Mouse (Mus musculus): Measurements from ENCODE around the gene Mpig6b. TPM values are rescaled to one million over a fixed set of nuclear protein-coding genes. Genes with fewer than 3 reads are reported as not detected.
A peak's percentile ranks its signal among the peaks of the same experiment; 100 is the strongest.
"Not testable (repeated sequence)": the region's sequence is repeated elsewhere in the genome, so short reads cannot be mapped to it uniquely, and the experiment has no call there.

Mpig6b gene
- polyA plus RNA-seq, 1 experiment from 2014 or later = 0.68 TPM

GRCm38 (mm10) chr17:35048149-35048931 lies 17.6 kb downstream of the Mpig6b start:
- Histone ChIP-seq H3K27ac (peak overlapping the region; percentile 47), H3K27me3 (no peaks in the 10 kb centered on the region), H3K4me1 (replicated peaks) (peaks cover 53% of the 10 kb centered on the region), H3K4me2 (peak overlapping the region; percentile 7; the same call in 1 of the 2 replicates), H3K9ac (replicated peaks) (no peak overlapping the region), H3K9me3 (no peaks in the 10 kb centered on the region), H3K36me3 (peaks cover 12% of the 10 kb centered on the region), H3K4me3 (replicated peaks) (no peak overlapping the region)
- no peak for ATAC-seq (ENCODE audit: insufficient number of reproducible peaks, insufficient read depth, low FRiP score, low TSS enrichment, low read depth)
- WGBS = 38% methylated on average over 10 of the region's 11 CpGs

GRCm38 (mm10) chr17:35047688-35048087 lies 18.3 kb downstream of the Mpig6b start:
- peak overlapping the region; percentile 47 for H3K27ac ChIP-seq
- 56% methylated on average over 1 of the region's 1 CpGs for WGBS
- ATAC-seq (ENCODE audit: insufficient number of reproducible peaks, insufficient read depth, low FRiP score, low TSS enrichment, low read depth) = no peak
- H3K4me2 ChIP-seq = no peak overlapping the region
- no peaks in the 10 kb centered on the region for H3K27me3 ChIP-seq
- H3K36me3 ChIP-seq = peaks cover 5% of the 10 kb centered on the region
- peaks cover 52% of the 10 kb centered on the region for H3K4me1 ChIP-seq (replicated peaks)
- no peak overlapping the region for H3K9ac ChIP-seq (replicated peaks)
- no peaks in the 10 kb centered on the region for H3K9me3 ChIP-seq
- H3K4me3 ChIP-seq (replicated peaks) = no peak overlapping the region

- peak; percentile 97 for ATAC-seq (ENCODE audit: insufficient number of reproducible peaks, insufficient read depth, low FRiP score, low TSS enrichment, low read depth)
- peaks cover 44% of the 10 kb centered on the region for H3K4me1 ChIP-seq (replicated peaks)
- no peaks in the 10 kb centered on the region for H3K9me3 ChIP-seq
These were observed 19.1 kb downstream of the Mpig6b start, which contains the start of gene Msh5 for GRCm38 (mm10) chr17:35046681-35047455. TSS of gene Msh5 (minus strand) at chr17:35046745.

GRCm38 (mm10) chr17:35045807-35046680 lies 19.9 kb downstream of the Mpig6b start:
- no peak; the same call in 1 of the 2 replicates for ATAC-seq (ENCODE audit: insufficient number of reproducible peaks, insufficient read depth, low FRiP score, low TSS enrichment, low read depth)
- 5% methylated on average over 48 of the region's 48 CpGs for WGBS
- Histone ChIP-seq H3K27me3 (no peaks in the 10 kb centered on the region), H3K9me3 (no peaks in the 10 kb centered on the region), H3K9ac (replicated peaks) (peak overlapping the region; percentile 84), H3K4me1 (replicated peaks) (peaks cover 39% of the 10 kb centered on the region), H3K27ac (peak overlapping the region; percentile 89), H3K4me2 (peak overlapping the region; percentile 94), H3K36me3 (no peaks in the 10 kb centered on the region), H3K4me3 (replicated peaks) (peak overlapping the region; percentile 62)

More at GRCm38 (mm10) chr17:35046681-35047455, 19.1 kb downstream of the Mpig6b start, which contains the start of gene Msh5:
- peak within 1 kb of the TSS; percentile 89 for H3K27ac ChIP-seq
- peak within 1 kb of the TSS; percentile 84 for H3K9ac ChIP-seq (replicated peaks)
- no peaks in the 10 kb centered on the region for H3K36me3 ChIP-seq
- peak within 1 kb of the TSS; percentile 62 for H3K4me3 ChIP-seq (replicated peaks)
- peak within 1 kb of the TSS; percentile 94 for H3K4me2 ChIP-seq
- H3K27me3 ChIP-seq = no peaks in the 10 kb centered on the region
- 3% methylated on average over 33 of the region's 33 CpGs for WGBS

- H3K27me3 ChIP-seq = no peaks in the 10 kb centered on the region
- 87% methylated on average over 7 of the region's 7 CpGs for WGBS
- peak overlapping the region; percentile 84; the same call in 1 of the 2 replicates for H3K9ac ChIP-seq (replicated peaks)
- no peaks in the 10 kb centered on the region for H3K9me3 ChIP-seq
- peak overlapping the region; percentile 62 for H3K4me3 ChIP-seq (replicated peaks)
- H3K4me2 ChIP-seq = peak overlapping the region; percentile 94
- no peaks in the 10 kb centered on the region for H3K36me3 ChIP-seq
- no peak for ATAC-seq (ENCODE audit: insufficient number of reproducible peaks, insufficient read depth, low FRiP score, low TSS enrichment, low read depth)
- peaks cover 39% of the 10 kb centered on the region for H3K4me1 ChIP-seq (replicated peaks)
- peak overlapping the region; percentile 45; the same call in 1 of the 2 replicates for H3K27ac ChIP-seq
These were observed 20.8 kb downstream of the Mpig6b start for GRCm38 (mm10) chr17:35044904-35045806.

- H3K9ac ChIP-seq (replicated peaks) = no peak overlapping the region
- ATAC-seq (ENCODE audit: insufficient number of reproducible peaks, insufficient read depth, low FRiP score, low TSS enrichment, low read depth) = no peak
- no peaks in the 10 kb centered on the region for H3K36me3 ChIP-seq
- H3K27ac ChIP-seq = no peak overlapping the region
- H3K4me1 ChIP-seq (replicated peaks) = peaks cover 26% of the 10 kb centered on the region
- H3K4me3 ChIP-seq (replicated peaks) = no peak overlapping the region
- H3K9me3 ChIP-seq = no peaks in the 10 kb centered on the region
- WGBS = 78% methylated on average over 4 of the region's 4 CpGs
- no peak overlapping the region for H3K4me2 ChIP-seq
- no peaks in the 10 kb centered on the region for H3K27me3 ChIP-seq
These were observed 22.2 kb downstream of the Mpig6b start for GRCm38 (mm10) chr17:35043794-35044193.

GRCm38 (mm10) chr17:35039121-35039873 lies 26.7 kb downstream of the Mpig6b start:
- no peak overlapping the region for H3K4me3 ChIP-seq (replicated peaks)
- H3K4me2 ChIP-seq = no peak overlapping the region
- H3K4me1 ChIP-seq (replicated peaks) = no peaks in the 10 kb centered on the region
- H3K27me3 ChIP-seq = no peaks in the 10 kb centered on the region
- no peak overlapping the region for H3K27ac ChIP-seq
- H3K9ac ChIP-seq (replicated peaks) = no peak overlapping the region
- no peak for ATAC-seq (ENCODE audit: insufficient number of reproducible peaks, insufficient read depth, low FRiP score, low TSS enrichment, low read depth)
- H3K9me3 ChIP-seq = no peaks in the 10 kb centered on the region
- no peaks in the 10 kb centered on the region for H3K36me3 ChIP-seq
- WGBS = 85% methylated on average over 11 of the region's 11 CpGs

GRCm38 (mm10) chr17:35034896-35035295 lies 31.1 kb downstream of the Mpig6b start:
- Histone ChIP-seq H3K9me3 (no peaks in the 10 kb centered on the region), H3K4me1 (replicated peaks) (peaks cover 2% of the 10 kb centered on the region; the same call in 1 of the 2 replicates), H3K36me3 (no peaks in the 10 kb centered on the region), H3K4me3 (replicated peaks) (no peak overlapping the region), H3K9ac (replicated peaks) (no peak overlapping the region), H3K4me2 (no peak overlapping the region), H3K27ac (no peak overlapping the region), H3K27me3 (no peaks in the 10 kb centered on the region)
- no peak for ATAC-seq (ENCODE audit: insufficient number of reproducible peaks, insufficient read depth, low FRiP score, low TSS enrichment, low read depth)
- WGBS = 82% methylated on average over 6 of the region's 6 CpGs

- H3K9ac ChIP-seq (replicated peaks); ATAC-seq (ENCODE audit: insufficient number of reproducible peaks, insufficient read depth, low FRiP score, low TSS enrichment, low read depth): not testable (repeated sequence)
- 80% methylated on average over 1 of the region's 1 CpGs for WGBS
These were observed 32.3 kb downstream of the Mpig6b start for GRCm38 (mm10) chr17:35033703-35034102.

More at GRCm38 (mm10) chr17:35033703-35034102, 32.3 kb downstream of the Mpig6b start:
- H3K27ac ChIP-seq; H3K4me3 ChIP-seq (replicated peaks); H3K9me3 ChIP-seq; H3K4me1 ChIP-seq (replicated peaks); H3K27me3 ChIP-seq; H3K4me2 ChIP-seq; H3K36me3 ChIP-seq: not testable (repeated sequence)
